Mouse (Mus musculus): ENCODE measurements around the gene Elof1.
A peak's percentile ranks its signal among the peaks of the same experiment; 100 is the strongest.

- TF ChIP-seq CTCF (IDR thresholded peaks at IDR 0.05; ENCODE audit: borderline replicate concordance, extremely low read depth, insufficient read depth, insufficient read length) = no peak; the same call in 1 of the 2 replicates
- TF ChIP-seq POLR2A (IDR thresholded peaks at IDR 0.05; ENCODE audit: borderline replicate concordance, extremely low read depth, insufficient read depth, insufficient read length, poor library complexity, severe bottlenecking) = 0 out of 2 replicates have a peak, but pooled peaks have one; percentile 46
Measured at GRCm38 (mm10) chr9:22116740-22117426, at the start of gene Elof1.

All from brain, embryonic 14.5 days (tissue).